Mouse (Mus musculus) heart, adult 2 months (tissue): ENCODE measurements around the gene Itga9.

Source experiments
- CTCF ChIP-seq: fragments of 200-600 bp; IDR thresholded peaks from 2 replicates; pipeline ENCODE4 v1.8.1; 2022; ENCODE audit warnings: antibody characterized with exemption, mild to moderate bottlenecking, moderate library complexity
- POLR2A ChIP-seq: fragments of 200-500 bp; IDR thresholded peaks from 2 replicates; pipeline ENCODE4 v1.6.1; 2011; ENCODE audit warnings: mild to moderate bottlenecking, low read depth, low read length, control low read depth; ENCODE audit not compliant: insufficient read depth

- TF ChIP-seq CTCF (no peak), POLR2A (no peak)
These were observed 12.3 kb downstream of the Itga9 start for GRCm38 (mm10) chr9:118618732-118619250.
